Mouse (Mus musculus): Measurements from ENCODE around the gene Snx10. TPM values are rescaled to one million over a fixed set of nuclear protein-coding genes. Genes with fewer than 3 reads are reported as not detected.

Snx10 gene
- total RNA-seq, 2 experiments from 2014 or later: 98.0 to 103 TPM

GRCm38 (mm10) chr6:51602341-51602740, 78.6 kb downstream of the Snx10 start:
- no peak for TF ChIP-seq CTCF (conservative IDR thresholded peaks at IDR 0.05)
- Histone ChIP-seq H3K27ac (no peak overlapping the region), H3K4me3 (no peak overlapping the region)
- peak in 1 of 2 experiments; percentile 1 for DNase-seq (ENCODE audit: low spot score in 2 of 2)

GRCm38 (mm10) chr6:51603691-51604090, 80.0 kb downstream of the Snx10 start:
- DNase-seq (ENCODE audit: low spot score in 2 of 2): no peak
- no peak for TF ChIP-seq CTCF (conservative IDR thresholded peaks at IDR 0.05)
- Histone ChIP-seq H3K4me3 (no peak overlapping the region), H3K27ac (no peak overlapping the region)

- no peak for DNase-seq (ENCODE audit: low spot score in 2 of 2)
- no peak overlapping the region for H3K4me3 ChIP-seq
- TF ChIP-seq CTCF (conservative IDR thresholded peaks at IDR 0.05): no peak
- H3K27ac ChIP-seq: peak overlapping the region; percentile 11; the same call in 1 of the 2 replicates
These were observed 82.5 kb downstream of the Snx10 start for GRCm38 (mm10) chr6:51606245-51606644.

- no peak for DNase-seq (ENCODE audit: low spot score in 2 of 2)
- TF ChIP-seq CTCF (conservative IDR thresholded peaks at IDR 0.05): no peak
- 0 out of 2 replicates have a peak overlapping the region, but pooled peaks have one; percentile 11 for H3K27ac ChIP-seq
- no peak overlapping the region for H3K4me3 ChIP-seq
These were observed 83.1 kb downstream of the Snx10 start for GRCm38 (mm10) chr6:51606803-51607202.

GRCm38 (mm10) chr6:51611621-51612020, 87.9 kb downstream of the Snx10 start:
- DNase-seq (ENCODE audit: low spot score in 2 of 2): peak in 1 of 2 experiments; percentile 6
- Histone ChIP-seq H3K4me3 (no peak overlapping the region), H3K27ac (peak overlapping the region; percentile 97; the same call in 1 of the 2 replicates)
- no peak for TF ChIP-seq CTCF (conservative IDR thresholded peaks at IDR 0.05)

GRCm38 (mm10) chr6:51612371-51613051, 88.8 kb downstream of the Snx10 start:
- Histone ChIP-seq H3K27ac (peak overlapping the region; percentile 97), H3K4me3 (peak overlapping the region; percentile 68)
- DNase-seq (ENCODE audit: low spot score in 2 of 2): peak; percentile 43 to 44
- TF ChIP-seq CTCF (conservative IDR thresholded peaks at IDR 0.05): peak; percentile 83

- no peak overlapping the region for H3K27ac ChIP-seq
- TF ChIP-seq CTCF (conservative IDR thresholded peaks at IDR 0.05): no peak
- no peak overlapping the region for H3K4me3 ChIP-seq
- DNase-seq (ENCODE audit: low spot score in 2 of 2): no peak
These were observed 90.0 kb downstream of the Snx10 start for GRCm38 (mm10) chr6:51613661-51614060.

GRCm38 (mm10) chr6:51626843-51627242, 103.1 kb downstream of the Snx10 start:
- no peak for TF ChIP-seq CTCF (conservative IDR thresholded peaks at IDR 0.05)
- H3K4me3 ChIP-seq: no peak overlapping the region
- H3K27ac ChIP-seq: no peak overlapping the region
- no peak for DNase-seq (ENCODE audit: low spot score in 2 of 2)

GRCm38 (mm10) chr6:51629671-51630070, 106.0 kb downstream of the Snx10 start:
- TF ChIP-seq CTCF (conservative IDR thresholded peaks at IDR 0.05): no peak
- no peak for DNase-seq (ENCODE audit: low spot score in 2 of 2)

GRCm38 (mm10) chr6:51630184-51630583, 106.5 kb downstream of the Snx10 start:
- H3K4me3 ChIP-seq: no peak overlapping the region
- DNase-seq (ENCODE audit: low spot score in 2 of 2): no peak
- no peak for TF ChIP-seq CTCF (conservative IDR thresholded peaks at IDR 0.05)
- no peak overlapping the region for H3K27ac ChIP-seq

More at GRCm38 (mm10) chr6:51629671-51630070, 106.0 kb downstream of the Snx10 start:
- Histone ChIP-seq H3K4me3 (no peak overlapping the region), H3K27ac (no peak overlapping the region)

- DNase-seq (ENCODE audit: low spot score in 2 of 2): no peak
- H3K27ac ChIP-seq: no peak overlapping the region
- no peak overlapping the region for H3K4me3 ChIP-seq
- TF ChIP-seq CTCF (conservative IDR thresholded peaks at IDR 0.05): no peak
These were observed 109.4 kb downstream of the Snx10 start for GRCm38 (mm10) chr6:51632928-51633662.

- DNase-seq (ENCODE audit: low spot score in 2 of 2): no peak
- TF ChIP-seq CTCF (conservative IDR thresholded peaks at IDR 0.05): no peak
- Histone ChIP-seq H3K4me3 (no peak overlapping the region), H3K27ac (no peak overlapping the region)
These were observed 110.1 kb downstream of the Snx10 start for GRCm38 (mm10) chr6:51633663-51634362.

- H3K4me3 ChIP-seq: no peak overlapping the region
- DNase-seq (ENCODE audit: low spot score in 2 of 2): no peak
- no peak for TF ChIP-seq CTCF (conservative IDR thresholded peaks at IDR 0.05)
- no peak overlapping the region for H3K27ac ChIP-seq
These were observed 112.4 kb downstream of the Snx10 start for GRCm38 (mm10) chr6:51636019-51636568.

Small RNA genes lying within 50 kb of the gene (microRNA-seq; reads per million reads assigned to microRNA genes)
- 0 reads per million in 2 experiments for gene Gm22914

Other genes starting within 250 kb of the Snx10 start
- gene Nfe2l3, start 91.2 kb upstream of the Snx10 start, total RNA-seq (2021): 1 to 10 TPM; 2.8 to 3.0 TPM
- gene Hnrnpa2b1, start 54.0 kb upstream of the Snx10 start, total RNA-seq (2021): 100 to 1,000 TPM; 499 to 537 TPM
- gene Cbx3, start 53.5 kb upstream of the Snx10 start, total RNA-seq (2021): 100 to 1,000 TPM; 139 to 149 TPM

Data from layer of hippocampus, adult 2 months (tissue).